Mouse (Mus musculus) activated CD4-positive, CD25-positive, alpha-beta regulatory T cell, adult 9 weeks (primary cell): ENCODE data around the gene 4933402N22Rik. TPM values are rescaled to one million over a fixed set of nuclear protein-coding genes. Genes with fewer than 3 reads are reported as not detected.

Experiments used
- polyA plus RNA-seq: library from polyadenylated mRNA; unstranded; fragments of 100-300 nt; shearing (Covaris generic); gene quantifications from one replicate; pipeline ENCODE4 v1.2.1, GENCODE M21; 2017

4933402N22Rik gene
- polyA plus RNA-seq: not detected

GRCm38 (mm10) chr5:11917743-11918142 lies at the start of gene 4933402N22Rik:
Gene 4933402N22Rik (plus strand): TSS chr5:11918043.

Other genes with a start within 250 kb of the 4933402N22Rik start
- not detected for gene Gm8922, start 236.1 kb upstream of the 4933402N22Rik start, polyA plus RNA-seq
- not detected for gene Gm8926, start 147.5 kb upstream of the 4933402N22Rik start, polyA plus RNA-seq
- gene Gm6465, start 72.5 kb upstream of the 4933402N22Rik start, polyA plus RNA-seq: not detected